Mouse (Mus musculus) layer of hippocampus, adult 11-12 months (tissue): ENCODE measurements at regions not wholly inside any gene's neighbourhood (a gene's known extent, or its start where the extent isn't known, plus 50 kb on each side); places are given as distances from the start of the nearest gene placed in this dataset.

Source experiments
- DNase-seq: peaks from one replicate; pipeline ENCODE4 v3.0.0; 2022; ENCODE audit warnings: low spot score

DNA sequence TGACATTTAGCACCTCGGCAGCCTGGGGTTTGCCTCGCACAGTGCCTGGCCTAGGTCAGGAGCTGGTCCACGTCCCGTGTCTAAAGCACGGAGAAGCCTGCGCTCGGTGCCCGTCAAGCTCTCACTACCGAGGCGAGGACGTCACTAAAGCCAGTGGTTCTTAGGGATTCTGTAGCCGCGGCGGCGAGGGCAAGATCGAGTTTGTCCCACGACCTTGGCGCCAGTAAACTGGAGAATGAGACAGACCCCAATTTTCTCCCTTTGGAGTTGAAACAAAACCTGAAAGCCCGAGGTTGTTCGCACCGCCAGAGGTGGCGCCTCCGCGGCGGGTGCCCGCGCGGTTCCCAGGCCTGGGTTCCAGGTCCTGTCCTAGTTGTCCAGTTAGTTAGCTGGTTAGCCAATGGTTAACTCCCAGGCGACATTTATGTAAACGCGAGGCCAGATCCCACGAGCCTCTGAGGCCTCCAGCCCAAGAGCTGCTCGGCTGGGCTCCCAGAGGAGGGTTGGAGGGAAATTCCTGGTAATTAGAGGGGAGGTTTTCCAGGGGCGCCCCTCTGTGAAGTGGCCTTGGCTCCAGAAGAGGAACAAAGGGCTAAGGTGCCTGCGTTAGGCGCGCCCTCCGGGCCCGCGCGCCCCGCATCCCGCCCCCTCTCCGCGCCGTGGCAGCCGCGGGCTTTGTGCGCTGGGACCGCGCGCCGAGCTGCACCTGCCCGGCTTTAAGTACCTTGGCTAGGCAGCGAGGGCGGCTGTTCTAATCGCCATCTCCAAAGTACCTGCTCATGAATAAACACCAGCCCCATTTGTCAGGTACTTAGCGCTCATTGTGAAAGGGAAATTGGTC lies 74.0 kb downstream of the Rhcg start:
- DNase-seq, result no peak

DNA sequence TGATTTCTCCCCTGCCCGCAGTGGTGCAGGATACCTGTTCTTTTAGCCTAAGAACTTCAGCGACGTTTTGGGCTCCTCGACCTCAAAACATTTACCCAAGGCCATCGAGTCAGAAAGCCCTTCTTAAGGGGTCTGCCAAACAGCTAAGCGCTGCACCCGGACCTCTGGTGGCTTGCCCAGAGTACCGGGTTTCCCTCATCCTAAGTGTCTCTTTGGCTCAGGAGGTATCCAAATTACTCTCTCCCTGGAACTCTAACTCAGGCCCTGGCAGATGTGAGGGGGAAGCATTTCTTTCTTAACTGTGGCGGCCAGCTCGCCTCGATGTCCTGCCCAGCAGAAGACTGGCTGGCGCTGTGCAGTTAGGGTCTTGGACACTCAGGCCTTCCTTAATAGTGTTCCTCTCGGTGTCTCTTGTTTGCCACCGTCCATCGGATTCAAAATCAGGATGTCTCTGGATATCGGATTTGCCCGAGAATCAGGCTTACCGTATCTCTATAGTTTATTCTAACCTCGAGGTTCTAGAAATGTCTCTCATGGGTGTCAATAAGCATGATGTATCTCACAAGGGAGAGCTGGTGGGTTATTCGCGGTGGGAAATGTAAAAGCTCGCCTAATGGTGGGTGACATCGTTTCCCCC lies 75.0 kb downstream of the Rhcg start:
- no peak for DNase-seq

DNA sequence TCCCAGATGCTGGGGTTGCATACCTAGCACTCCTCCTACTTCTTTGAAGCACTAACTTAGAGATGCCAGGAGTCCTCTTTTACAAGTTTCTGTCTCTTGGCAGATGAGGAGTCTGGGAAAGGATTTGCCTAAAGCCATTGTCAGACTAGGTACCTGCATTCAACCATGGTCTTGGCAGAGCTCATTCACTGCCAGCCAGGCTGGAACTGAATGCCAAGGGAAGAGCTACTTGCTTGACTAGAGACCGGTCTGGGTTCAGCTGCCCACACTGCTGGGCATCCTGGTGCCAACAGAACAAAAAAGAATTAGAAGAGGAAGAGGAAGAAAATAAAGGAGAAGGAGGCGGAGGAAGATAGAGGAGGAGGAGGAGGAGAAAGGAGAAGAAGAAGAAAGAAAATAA lies 74.1 kb upstream of the Polg start:
- DNase-seq, result no peak

DNA sequence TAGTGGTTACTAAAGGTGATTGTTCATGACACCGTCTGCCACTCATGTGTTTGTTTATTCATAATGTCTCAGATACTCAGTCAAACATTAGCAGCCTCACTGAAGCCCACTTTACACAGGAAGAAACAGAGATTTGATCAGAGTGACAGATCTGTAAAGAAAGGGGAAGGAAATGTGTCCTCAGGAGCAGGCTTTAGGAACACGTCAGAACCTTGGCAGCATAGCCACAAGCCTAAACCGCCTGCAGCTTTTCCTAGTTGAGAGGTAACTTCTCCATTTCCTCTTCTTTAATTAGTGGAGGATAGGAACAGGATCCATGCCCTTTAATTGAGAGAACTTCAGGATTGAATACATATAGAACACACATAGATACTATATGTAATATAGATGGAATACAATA lies 73.3 kb upstream of the Polg start:
- DNase-seq, result no peak

DNA sequence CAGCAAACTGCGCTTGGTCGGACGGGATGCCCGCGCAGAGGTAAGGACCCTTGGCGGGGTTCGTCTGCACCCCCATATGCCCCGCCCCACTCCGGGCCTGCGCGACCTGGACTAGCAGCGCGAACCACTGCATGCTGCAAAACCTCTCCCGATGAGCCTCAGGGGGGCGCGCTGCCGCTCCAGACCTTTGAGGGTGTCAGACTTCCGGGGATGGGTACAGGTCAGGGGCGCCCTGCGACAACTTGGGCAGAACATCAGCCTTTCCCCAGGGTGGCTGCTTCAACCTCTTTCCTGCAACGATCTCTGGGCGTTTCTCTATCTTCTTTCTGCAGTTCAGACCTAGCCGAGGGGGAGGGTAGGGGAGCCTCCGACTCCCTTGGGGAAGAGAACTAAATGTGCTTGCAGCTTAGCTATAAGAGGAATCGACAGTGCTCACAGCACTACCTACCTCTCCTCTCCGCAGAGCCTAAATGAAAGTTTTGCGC lies 70.0 kb upstream of the Polg start:
- peak; percentile 66 for DNase-seq

DNA sequence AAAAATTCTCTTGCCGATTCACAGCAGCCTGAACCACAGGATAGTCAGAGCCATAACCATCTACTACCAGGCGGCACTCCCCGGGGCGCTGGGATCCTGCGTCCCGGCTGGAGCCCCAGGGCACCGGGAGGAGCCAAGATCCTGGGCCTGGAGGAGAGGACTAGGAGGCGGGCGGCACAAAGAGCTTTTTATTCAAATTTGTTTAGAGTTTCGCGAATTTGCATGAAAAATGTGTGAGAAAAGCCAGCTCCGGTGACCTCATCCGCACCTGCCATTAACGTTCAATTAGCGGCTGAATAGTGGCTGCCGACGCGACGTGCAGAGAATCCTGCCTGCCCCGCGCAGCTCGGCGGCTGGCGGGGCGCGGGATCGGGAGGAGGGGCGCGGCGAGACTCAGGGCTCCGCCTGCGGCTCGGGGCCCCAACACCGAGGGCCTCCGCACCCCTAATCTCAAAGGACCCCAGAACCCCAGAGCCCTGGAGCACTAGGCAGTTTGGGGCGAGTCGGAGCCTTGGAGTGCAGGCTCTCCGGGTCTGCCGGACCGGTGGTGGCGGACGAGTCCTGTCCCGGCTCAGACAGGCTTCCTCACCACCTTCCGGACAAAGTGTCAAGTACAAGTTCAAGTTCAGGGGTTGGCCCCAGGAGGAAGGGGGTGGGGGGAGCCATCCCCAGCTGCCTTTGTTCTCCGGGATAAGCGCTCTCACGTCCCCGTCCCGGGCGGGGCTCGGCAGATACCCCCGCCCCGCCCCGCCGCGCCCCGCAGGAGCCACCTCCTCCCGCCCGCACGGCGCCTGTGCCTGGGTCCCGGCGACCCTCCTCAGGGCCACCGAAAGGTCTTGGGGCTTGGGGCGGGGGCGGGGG lies 69.3 kb upstream of the Polg start:
- peak; percentile 56 for DNase-seq

DNA sequence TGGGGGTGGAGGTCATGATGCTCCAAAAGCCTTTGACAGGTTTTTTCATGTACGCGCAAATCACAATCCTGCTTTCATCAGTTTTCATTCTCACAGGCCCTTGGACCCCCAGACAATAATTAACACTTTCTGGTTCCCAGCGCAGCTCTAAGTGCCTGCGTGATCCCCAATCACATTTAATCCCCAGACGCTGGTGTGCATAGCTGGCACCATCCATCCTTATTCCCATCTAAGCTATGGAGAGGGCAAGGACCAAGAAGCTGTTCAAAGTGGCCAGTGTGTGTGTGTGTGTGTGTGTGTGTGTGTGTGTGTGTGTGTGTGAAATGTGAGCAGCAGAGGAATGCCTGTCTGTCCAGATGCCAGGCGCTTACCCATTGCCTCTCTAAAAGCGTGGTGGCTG lies 68.7 kb upstream of the Polg start:
- no peak for DNase-seq

DNA sequence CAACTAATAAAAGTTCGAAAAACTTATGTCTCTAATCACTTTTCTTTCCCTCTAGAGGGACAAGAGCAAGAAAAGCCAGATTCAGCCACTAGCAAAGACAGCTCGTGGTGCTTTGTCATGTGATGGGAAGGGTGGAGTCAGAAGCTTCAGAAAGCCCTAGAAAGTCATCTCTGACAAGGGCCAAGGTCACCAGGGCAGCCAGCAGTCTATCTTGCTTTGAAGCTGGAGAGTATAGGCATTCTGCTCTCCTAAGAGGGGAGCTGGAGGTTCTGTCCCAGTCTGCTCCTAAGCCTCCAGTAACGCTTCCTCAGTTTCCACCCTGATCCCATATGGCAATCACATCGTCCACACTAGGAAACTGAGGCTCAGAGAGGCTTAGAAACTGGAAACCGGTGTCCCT lies 68.2 kb upstream of the Polg start:
- DNase-seq, result no peak

DNA sequence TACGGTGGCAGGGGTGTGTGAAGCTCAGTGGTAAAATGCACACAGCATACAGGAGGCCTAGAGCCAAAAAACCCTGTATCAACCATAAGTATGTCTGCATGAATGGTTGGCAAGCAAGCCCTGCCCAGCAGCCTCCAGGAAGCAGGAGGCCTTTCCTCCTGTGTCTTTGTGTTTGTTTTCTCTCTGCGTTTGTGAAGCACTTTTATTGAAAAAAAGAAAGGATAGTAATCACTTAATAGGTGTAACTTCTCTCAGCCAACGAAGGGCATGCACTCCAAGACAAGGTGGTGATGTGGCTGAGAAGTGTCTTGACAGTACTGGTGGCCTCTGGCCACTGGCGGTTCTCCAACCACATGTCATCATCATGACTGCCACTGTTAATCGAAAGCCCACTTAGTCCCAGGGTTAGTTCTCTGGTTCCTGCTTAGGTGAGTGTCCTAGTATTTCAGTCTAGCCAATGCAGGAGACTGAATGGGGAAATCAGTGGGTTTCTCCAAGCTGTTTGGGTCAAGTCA lies 66.5 kb upstream of the Polg start:
- no peak for DNase-seq

DNA sequence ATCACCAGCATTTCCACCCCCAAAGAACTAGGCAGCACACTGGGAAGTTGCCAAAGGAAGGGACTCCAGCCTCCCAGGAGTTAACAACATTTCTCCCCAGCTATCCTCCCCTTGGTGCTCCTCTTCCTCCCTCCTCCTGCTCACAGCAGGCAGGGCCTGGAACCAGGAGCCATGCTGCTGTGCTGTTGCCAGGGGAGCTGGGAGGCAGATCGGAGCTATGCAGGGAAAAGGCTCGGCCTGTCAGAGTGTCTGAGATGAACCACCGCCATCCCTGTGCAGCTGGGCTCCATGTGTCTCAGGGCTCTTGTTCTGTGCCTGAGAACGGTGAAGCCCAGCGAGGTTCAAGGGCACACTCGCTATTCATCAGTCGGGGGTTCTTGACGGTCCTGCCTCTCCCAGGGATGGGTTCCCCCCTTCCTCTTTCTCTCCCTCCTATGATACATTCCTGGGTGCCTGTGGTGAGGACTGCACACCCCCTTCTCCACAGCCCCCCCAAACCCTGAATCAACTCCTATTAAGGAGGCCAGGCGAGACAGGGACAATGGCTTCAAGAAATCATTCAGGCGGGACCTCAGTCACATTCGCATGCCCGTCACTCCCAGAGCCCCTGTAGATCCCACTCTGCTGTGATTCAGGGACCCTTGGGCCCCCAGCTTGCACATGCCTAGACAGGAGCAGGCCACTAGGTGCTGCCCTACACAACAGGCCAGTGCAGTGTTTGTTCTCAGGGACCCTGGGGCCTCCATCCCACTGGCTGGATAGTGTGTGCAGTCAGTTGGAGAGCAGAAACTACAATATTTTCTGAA lies 65.6 kb upstream of the Polg start:
- no peak for DNase-seq

DNA sequence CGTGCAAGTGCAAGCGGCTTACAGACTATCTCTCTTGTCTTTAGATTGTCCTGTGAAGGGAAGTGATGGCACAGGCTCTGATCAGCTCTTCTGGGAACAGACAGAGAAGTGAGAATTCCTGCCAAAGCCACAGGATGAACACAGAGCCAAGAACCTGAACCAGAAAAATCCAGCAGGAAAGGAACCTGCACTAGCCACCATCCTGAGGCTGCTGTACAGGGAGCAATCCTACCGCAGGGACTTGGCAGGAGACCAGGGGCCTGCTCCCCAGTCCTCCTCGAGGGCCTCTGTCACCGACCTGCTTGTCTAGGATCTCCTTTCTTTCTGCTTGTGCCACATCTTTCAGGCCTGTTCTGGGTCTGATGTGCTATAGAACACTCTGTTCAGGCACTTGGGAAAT lies 65.0 kb upstream of the Polg start:
- DNase-seq, result no peak

DNA sequence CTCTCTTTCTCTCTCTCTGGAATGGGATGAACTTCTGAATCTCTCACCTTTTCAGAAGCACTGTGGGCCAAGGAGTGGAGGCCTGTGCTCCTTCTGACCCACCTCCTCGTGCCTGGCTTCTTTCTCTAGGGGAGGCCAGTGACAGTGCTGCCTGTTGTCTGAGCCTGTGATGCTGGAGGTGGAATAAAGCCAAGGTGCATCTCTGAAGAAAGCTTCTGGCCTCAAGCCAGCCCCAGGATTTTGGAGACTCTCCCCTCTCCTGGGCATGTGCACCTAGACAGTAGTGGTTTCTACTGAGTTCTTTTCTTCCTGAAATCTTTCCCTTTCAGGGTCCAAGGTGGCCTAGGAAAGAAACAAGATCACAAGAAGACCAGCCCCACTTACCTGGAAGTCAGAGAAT lies 63.3 kb upstream of the Polg start:
- no peak for DNase-seq

DNA sequence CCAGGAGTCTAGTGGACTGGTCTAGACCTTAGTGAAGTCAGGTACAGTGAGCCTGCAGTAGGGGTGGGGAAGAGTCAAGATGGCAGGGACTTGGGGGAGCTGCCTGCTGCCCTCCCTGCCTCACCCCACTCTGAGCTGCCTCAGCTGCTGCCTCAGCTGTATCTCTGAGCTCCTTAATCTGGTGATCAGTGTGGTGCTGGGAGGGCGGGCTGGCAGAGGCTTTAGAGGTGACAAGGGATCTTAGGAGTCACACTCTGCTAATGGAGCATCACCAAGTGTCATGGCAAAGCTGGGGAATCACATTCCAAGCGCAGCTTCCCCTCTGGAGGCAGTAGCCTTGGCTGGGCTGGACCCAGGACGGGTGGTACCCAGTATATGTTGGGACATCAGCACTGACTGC lies 61.8 kb upstream of the Polg start:
- DNase-seq, result no peak

DNA sequence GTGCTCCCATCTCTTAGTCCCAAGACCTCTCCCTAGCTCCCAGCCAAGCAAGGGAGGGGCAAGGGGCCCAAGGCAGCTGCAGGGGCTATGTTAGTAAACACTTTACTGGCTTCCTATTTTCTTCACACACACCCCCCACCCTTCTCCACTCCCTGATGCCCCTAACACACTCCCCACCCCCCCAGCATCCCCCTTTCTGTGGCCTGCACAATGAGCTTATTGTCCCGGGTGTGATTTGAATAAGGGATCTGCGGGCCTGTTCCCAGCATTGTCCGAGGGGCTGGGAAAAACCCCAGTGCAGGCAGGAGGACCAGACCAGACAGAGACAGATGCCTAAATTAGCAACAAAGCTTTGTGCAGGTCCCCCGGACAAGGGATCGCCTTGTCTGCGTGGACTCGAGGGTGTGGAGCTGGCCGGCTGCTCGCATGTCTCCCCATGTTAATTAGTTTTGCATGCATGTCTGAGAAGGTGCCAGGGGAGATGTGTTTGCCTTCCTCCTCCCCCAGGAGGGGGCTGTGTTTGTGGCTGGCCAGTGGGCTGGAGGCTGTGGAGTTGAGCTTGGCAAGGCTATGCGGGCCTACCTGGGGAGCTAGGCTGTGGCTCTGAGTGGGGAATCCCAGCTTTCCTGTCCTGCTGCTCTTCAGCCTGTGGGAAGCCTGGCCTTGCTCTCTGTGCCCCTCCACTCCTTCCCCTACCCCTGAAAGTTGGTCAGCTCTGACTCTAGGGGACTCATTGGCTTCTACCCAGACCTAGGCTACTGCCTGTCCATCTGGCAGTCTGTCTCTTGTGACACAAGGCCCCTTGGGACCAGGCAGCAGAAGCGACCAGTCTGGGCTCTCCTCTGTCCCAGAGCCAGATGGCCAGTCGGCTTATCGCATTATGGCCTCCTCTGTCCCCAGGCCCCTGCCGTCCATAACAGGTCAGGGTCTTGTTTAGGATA lies 59.8 kb upstream of the Polg start:
- no peak for DNase-seq

DNA sequence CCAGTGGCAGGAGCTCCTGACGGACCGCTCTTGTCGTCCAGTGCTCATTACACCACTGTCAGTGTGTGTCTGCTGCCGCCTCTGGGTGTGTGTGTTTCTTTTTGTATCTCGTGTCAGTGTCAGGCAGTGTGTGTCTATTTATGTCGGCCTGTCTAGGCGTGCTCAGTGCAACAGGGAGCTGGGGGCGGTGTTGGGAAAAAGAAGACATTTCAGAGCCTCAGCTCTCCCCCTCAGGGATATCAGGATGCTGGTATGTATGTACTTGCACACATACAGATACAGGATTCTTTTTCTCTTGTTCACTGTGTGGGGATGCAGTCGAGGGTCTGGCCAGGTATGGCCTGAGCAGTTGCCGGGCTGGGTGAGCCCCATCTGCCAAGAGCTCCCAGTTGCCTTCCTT lies 58.8 kb upstream of the Polg start:
- DNase-seq, result no peak

DNA sequence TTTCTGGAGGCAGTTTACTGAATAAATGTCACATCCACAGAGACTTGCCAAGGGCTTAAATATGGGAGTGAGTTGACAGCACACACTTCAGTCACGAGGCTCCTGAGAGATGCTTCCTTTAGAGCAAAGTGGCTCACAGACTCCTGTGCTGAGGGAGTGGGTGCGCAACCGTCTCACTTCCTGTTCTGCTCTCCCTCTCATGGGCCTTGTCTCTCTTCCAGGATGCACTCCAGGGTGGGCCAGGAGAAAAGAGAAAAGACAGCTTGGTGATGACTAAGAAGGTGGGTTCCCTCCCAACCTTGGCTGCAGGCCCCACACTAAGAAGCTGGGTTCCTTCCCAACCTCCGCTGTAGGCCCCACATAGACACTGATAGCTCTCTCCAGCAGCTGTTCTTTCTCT lies 57.5 kb upstream of the Polg start:
- no peak for DNase-seq

DNA sequence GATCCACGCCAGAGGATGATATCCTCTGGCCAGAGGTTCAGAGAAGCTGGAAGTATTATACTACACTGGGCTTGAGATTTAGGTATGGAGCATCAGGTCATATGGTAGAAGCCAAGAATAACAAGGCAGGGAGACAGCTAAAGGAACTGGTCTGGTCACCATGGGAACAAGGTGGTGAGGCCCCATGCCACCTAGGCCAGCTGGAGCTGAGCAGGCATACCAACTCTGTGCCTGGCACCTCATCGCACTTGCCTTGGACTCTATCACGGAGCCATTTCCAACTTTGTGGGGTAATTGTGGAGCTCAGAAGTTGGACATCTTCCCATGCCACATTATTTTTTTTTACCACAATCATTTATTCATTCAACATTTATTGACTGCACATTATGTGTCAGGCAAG lies 55.9 kb upstream of the Polg start:
- DNase-seq, result no peak

DNA sequence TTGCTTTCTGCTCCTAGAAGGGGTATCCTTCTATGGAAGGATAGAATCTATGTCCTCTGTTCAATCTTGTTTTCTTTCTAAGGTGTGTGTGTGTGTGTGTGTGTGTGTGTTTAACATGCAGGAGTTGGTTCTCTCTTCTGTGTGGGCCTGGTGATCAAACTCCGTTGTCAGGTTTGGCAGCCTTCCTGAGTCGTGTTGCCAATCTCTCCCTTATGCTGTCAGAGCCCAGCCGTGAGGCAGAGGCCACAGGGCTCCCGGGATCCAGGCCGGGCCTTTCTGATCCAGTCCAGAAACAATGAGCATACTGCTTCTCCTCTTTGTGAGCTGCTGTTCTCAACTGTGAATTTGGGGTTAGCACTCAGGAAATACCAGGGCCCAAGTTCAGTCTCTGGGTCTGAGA lies 55.1 kb upstream of the Polg start:
- no peak for DNase-seq

DNA sequence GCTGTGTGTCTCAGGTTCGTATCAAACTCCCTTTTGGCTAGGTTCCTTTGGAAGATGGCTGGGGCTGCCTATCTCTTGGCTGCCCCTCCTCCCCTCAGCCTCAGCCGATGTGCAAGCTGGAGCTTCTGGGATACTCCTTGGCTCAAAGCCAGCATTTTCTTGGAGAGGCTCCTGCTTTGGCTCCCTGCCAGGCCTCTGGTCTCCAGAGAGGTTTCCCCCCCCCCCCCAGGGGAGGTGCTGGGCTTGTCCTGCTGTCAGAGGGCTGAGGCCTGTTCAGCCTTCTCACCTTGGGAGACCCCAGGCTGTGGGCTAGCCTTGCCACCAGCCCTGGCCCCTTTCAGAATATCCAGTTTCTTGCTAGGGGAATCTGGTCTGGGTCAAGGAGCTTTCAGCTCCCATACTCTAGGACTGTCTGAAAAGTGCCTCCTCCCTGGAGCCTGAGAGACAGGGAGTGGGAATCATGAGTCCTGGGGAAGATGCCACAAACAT lies 54.1 kb upstream of the Polg start:
- peak; percentile 77 for DNase-seq

DNA sequence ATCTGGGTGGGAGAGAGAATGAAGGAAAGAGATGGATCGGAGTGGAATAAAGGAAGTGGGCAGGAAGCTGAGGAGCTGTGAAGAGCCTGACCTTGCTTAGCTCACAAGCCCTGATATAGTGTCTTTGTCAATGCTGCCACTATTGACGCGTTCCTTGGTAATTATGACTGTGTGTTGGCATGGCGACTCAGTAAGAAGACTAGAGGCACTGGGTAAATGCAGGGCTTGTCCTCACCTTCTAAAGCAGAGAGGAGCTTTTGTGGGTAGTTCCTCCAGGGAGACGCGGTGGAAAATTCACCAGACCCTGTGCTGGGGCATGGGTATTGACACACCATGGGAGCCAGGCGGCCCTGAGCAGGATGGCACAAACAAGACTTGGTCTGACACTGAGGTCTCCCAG lies 52.8 kb upstream of the Polg start:
- DNase-seq, result no peak
